ENCODE assay signal across 8 mouse cellular contexts in the genomic region with DNA sequence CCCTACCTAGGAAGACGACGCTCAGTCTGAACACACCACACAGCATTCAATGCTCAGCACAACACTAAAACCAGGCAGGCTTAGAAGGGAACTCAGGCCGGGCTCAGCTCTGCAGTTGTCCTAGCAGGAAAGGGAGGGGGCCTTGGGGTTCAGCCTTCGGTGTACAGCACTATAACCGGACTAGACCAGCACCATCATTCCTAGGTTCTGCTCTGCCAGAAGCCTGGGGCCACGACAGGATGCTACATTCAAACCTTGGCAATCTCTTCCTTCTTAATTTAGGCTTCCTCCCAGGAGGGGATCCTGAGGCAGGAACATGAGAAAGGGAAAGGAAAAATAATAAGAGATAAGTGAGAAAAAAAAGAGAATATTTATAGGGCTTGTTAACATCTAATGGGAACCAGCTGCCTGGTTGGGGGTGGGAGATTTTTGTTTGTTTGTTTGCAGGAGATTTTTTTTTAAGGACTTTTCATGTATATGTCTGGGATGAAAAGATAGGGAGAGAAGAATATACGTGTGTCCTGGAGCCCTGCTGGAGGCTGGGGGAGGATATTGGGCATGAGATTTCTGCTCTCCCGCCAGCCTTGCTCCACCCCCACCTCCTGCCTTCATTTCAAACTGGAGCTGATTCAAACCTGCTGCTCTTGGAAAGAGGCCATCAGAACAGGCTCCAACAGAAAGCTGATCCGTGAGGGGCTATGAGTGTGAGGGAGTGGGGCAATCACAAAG.
A peak's percentile ranks its signal among the peaks of the same experiment; 100 is the strongest.
DNase-seq lines count a peak whose midpoint lies in the region; ATAC-seq and TF ChIP-seq lines count a peak whose summit lies in the region.

No protein-coding gene starts in this region.

- peak overlapping the region; percentile 97 for H3K27ac ChIP-seq in embryonic facial prominence, embryonic 12.5 days
- H3K27ac ChIP-seq in heart, adult 2 months, result peak overlapping the region; percentile 59
- H3K27ac ChIP-seq in intestine, postnatal 0 days (ENCODE audit: low read depth, low read length), result no peak overlapping the region
- H3K27ac ChIP-seq in neural tube, embryonic 11.5 days (ENCODE audit: low read depth, low read length), result peak overlapping the region; percentile 42; the same call in 1 of the 2 replicates

- TF ChIP-seq EP300 in heart, adult 2 months (IDR thresholded peaks at IDR 0.05; ENCODE audit: insufficient read depth, low read depth, low read length), result no peak

- peak; percentile 95 for ATAC-seq in embryonic facial prominence, embryonic 12.5 days (ENCODE audit: insufficient number of reproducible peaks, insufficient read depth, low FRiP score, low TSS enrichment)
- no peak for ATAC-seq in intestine, postnatal 0 days
- ATAC-seq in neural tube, embryonic 11.5 days (ENCODE audit: insufficient read depth, low FRiP score, low TSS enrichment), result no peak

- intact Hi-C loops in heart, adult 2 months (cut with DNase I), result no loop called here
- intact Hi-C loops in left cerebral cortex, postnatal 36 days (cut with DNase I), result no loop called here

- H3K4me2 ChIP-seq in embryonic facial prominence, embryonic 12.5 days (replicated peaks), result peak overlapping the region; percentile 23; the same call in 1 of the 2 replicates
- 0 out of 2 replicates have a peak overlapping the region, but pooled peaks have one; percentile 13 for H3K4me2 ChIP-seq in intestine, postnatal 0 days (replicated peaks; ENCODE audit: low read depth)
- H3K4me2 ChIP-seq in neural tube, embryonic 11.5 days (ENCODE audit: low read depth), result no peak overlapping the region

- no peak overlapping the region for H3K4me3 ChIP-seq in embryonic facial prominence, embryonic 12.5 days
- H3K4me3 ChIP-seq in heart, adult 2 months, result no peak overlapping the region
- no peak overlapping the region for H3K4me3 ChIP-seq in intestine, postnatal 0 days (ENCODE audit: low read depth, low read length)
- no peak overlapping the region for H3K4me3 ChIP-seq in neural tube, embryonic 11.5 days (ENCODE audit: low read depth, low read length)

- H3K9me3 ChIP-seq in embryonic facial prominence, embryonic 12.5 days, result no peaks in the 10 kb centered on the region
- H3K9me3 ChIP-seq in intestine, postnatal 0 days (ENCODE audit: control insufficient read depth), result no peaks in the 10 kb centered on the region
- H3K9me3 ChIP-seq in neural tube, embryonic 11.5 days (ENCODE audit: control insufficient read depth, low read length), result no peaks in the 10 kb centered on the region

- 12% methylated on average over 9 of the region's 9 CpGs for WGBS in embryonic facial prominence, embryonic 12.5 days
- 17% methylated on average over 9 of the region's 9 CpGs for WGBS in heart, adult 2 months
- WGBS in intestine, postnatal 0 days, result 51% methylated on average over 9 of the region's 9 CpGs
- 27% methylated on average over 9 of the region's 9 CpGs for WGBS in neural tube, embryonic 11.5 days

- H3K79me2 ChIP-seq in heart, adult 2 months (replicated peaks; ENCODE audit: control insufficient read depth, insufficient read depth, low read length), result no peaks in the 10 kb centered on the region

- no peaks in the 10 kb centered on the region for H3K36me3 ChIP-seq in embryonic facial prominence, embryonic 12.5 days
- H3K36me3 ChIP-seq in heart, adult 2 months (ENCODE audit: control insufficient read depth, insufficient read depth, low read length), result no peaks in the 10 kb centered on the region
- no peaks in the 10 kb centered on the region for H3K36me3 ChIP-seq in intestine, postnatal 0 days (ENCODE audit: control insufficient read depth, insufficient read depth)
- H3K36me3 ChIP-seq in neural tube, embryonic 11.5 days (ENCODE audit: control insufficient read depth, insufficient read depth, low read length), result no peaks in the 10 kb centered on the region

- DNase-seq in adrenal gland, adult 2 months, result peak; percentile 45
- no peak for DNase-seq in adrenal gland, postnatal 4 days (ENCODE audit: low spot score in 2 of 2)
- peak; percentile 44 to 64 for DNase-seq in heart, adult 2 months
- peak; percentile 40 to 45 for DNase-seq in left cerebral cortex, postnatal 36 days (ENCODE audit: low spot score in 2 of 2)
- DNase-seq in neural tube, embryonic 11.5 days (ENCODE audit: low spot score), result peak; percentile 25
- DNase-seq in spleen, postnatal 36 days (ENCODE audit: low spot score in 2 of 2), result no peak

- no peak for TF ChIP-seq CTCF in heart, adult 2 months (IDR thresholded peaks at IDR 0.05)
- no peak for TF ChIP-seq CTCF in intestine, postnatal 0 days (IDR thresholded peaks at IDR 0.05; ENCODE audit: low read depth)

- H3K27me3 ChIP-seq in embryonic facial prominence, embryonic 12.5 days, result no peaks in the 10 kb centered on the region
- no peaks in the 10 kb centered on the region for H3K27me3 ChIP-seq in heart, adult 2 months (ENCODE audit: control insufficient read depth, insufficient read depth, low read length)
- no peaks in the 10 kb centered on the region for H3K27me3 ChIP-seq in intestine, postnatal 0 days (replicated peaks; ENCODE audit: control insufficient read depth, insufficient read depth, low read length)
- H3K27me3 ChIP-seq in neural tube, embryonic 11.5 days (ENCODE audit: control insufficient read depth, insufficient read depth, low read length), result no peaks in the 10 kb centered on the region

- no peak overlapping the region for H3K9ac ChIP-seq in embryonic facial prominence, embryonic 12.5 days
- H3K9ac ChIP-seq in heart, adult 2 months (ENCODE audit: low read depth, low read length), result no peak overlapping the region
- H3K9ac ChIP-seq in intestine, postnatal 0 days (ENCODE audit: low read depth, low read length), result no peak overlapping the region
- no peak overlapping the region for H3K9ac ChIP-seq in neural tube, embryonic 11.5 days (ENCODE audit: low read length)

- TF ChIP-seq POLR2A in heart, adult 2 months (IDR thresholded peaks at IDR 0.05; ENCODE audit: insufficient read depth, low read depth, low read length), result no peak

- H3K4me1 ChIP-seq in embryonic facial prominence, embryonic 12.5 days, result peaks cover 46% of the 10 kb centered on the region
- peaks cover 9% of the 10 kb centered on the region for H3K4me1 ChIP-seq in heart, adult 2 months (ENCODE audit: control insufficient read depth, insufficient read depth, low read length)
- H3K4me1 ChIP-seq in intestine, postnatal 0 days (replicated peaks; ENCODE audit: control insufficient read depth, insufficient read depth, low read length), result no peaks in the 10 kb centered on the region
- H3K4me1 ChIP-seq in neural tube, embryonic 11.5 days (ENCODE audit: control insufficient read depth, insufficient read depth, low read length), result peaks cover 32% of the 10 kb centered on the region

Comparison
In these comparisons a context has a peak if more than half of its experiments do, and no peak if none do; other contexts are left out.
1. DNase-seq: peak in adrenal gland, adult 2 months (single experiment), heart, adult 2 months (2 of 2), left cerebral cortex, postnatal 36 days (2 of 2) and neural tube, embryonic 11.5 days (single experiment); none in adrenal gland, postnatal 4 days (0 of 2) and spleen, postnatal 36 days (0 of 2).